Mouse (Mus musculus): ENCODE data around the gene Mfsd9. TPM values are rescaled to one million over a fixed set of nuclear protein-coding genes. Genes with fewer than 3 reads are reported as not detected.

Mfsd9 gene
- 1 to 10 TPM; 5.7 to 6.3 TPM for total RNA-seq (2021)
- long read RNA-seq, experiment 1, partial matches to known transcripts: 0 of 5 reads
- long read RNA-seq, experiment 1, other reads (novel, unspliced or antisense): 0 of 5 reads
- long read RNA-seq, experiment 2, partial matches to known transcripts: 0 of 7 reads
- long read RNA-seq, experiment 2, other reads (novel, unspliced or antisense): 2 of 7 reads

GRCm38 (mm10) chr1:40790324-40791141, at the start of gene Mfsd9:
Mfsd9 (minus strand) TSS chr1:40790687.
- DNase-seq (ENCODE audit: low spot score in 2 of 2): peak; percentile 87 to 94

GRCm38 (mm10) chr1:40835468-40835867, 45.0 kb upstream of the Mfsd9 start:
- no peak for DNase-seq (ENCODE audit: low spot score in 2 of 2)

- no peak for DNase-seq (ENCODE audit: low spot score in 2 of 2)
Observed at GRCm38 (mm10) chr1:40830712-40831507, 40.4 kb upstream of the Mfsd9 start.

GRCm38 (mm10) chr1:40829213-40829914, 38.9 kb upstream of the Mfsd9 start:
- DNase-seq (ENCODE audit: low spot score in 2 of 2): no peak

GRCm38 (mm10) chr1:40825826-40826225, 35.3 kb upstream of the Mfsd9 start:
- DNase-seq (ENCODE audit: low spot score in 2 of 2): no peak

- no peak for DNase-seq (ENCODE audit: low spot score in 2 of 2)
Observed at GRCm38 (mm10) chr1:40824936-40825335, 34.4 kb upstream of the Mfsd9 start.

GRCm38 (mm10) chr1:40824517-40824916, 34.0 kb upstream of the Mfsd9 start:
- no peak for DNase-seq (ENCODE audit: low spot score in 2 of 2)

- DNase-seq (ENCODE audit: low spot score in 2 of 2): no peak
Observed at GRCm38 (mm10) chr1:40815071-40815845, 24.8 kb upstream of the Mfsd9 start.

- no peak for DNase-seq (ENCODE audit: low spot score in 2 of 2)
Observed at GRCm38 (mm10) chr1:40808643-40809042, 18.2 kb upstream of the Mfsd9 start.

GRCm38 (mm10) chr1:40805891-40806290, 15.4 kb upstream of the Mfsd9 start:
- DNase-seq (ENCODE audit: low spot score in 2 of 2): no peak

GRCm38 (mm10) chr1:40805351-40805750, 14.9 kb upstream of the Mfsd9 start, which contains the start of gene Tmem182:
Tmem182 (plus strand) TSS chr1:40805601.
- no peak for DNase-seq (ENCODE audit: low spot score in 2 of 2)

- DNase-seq (ENCODE audit: low spot score in 2 of 2): no peak
Observed at GRCm38 (mm10) chr1:40804118-40804517, 13.6 kb upstream of the Mfsd9 start.

- DNase-seq (ENCODE audit: low spot score in 2 of 2): no peak
Observed at GRCm38 (mm10) chr1:40802759-40803158, 12.3 kb upstream of the Mfsd9 start.

GRCm38 (mm10) chr1:40800908-40801307, 10.4 kb upstream of the Mfsd9 start:
- no peak for DNase-seq (ENCODE audit: low spot score in 2 of 2)

- no peak for DNase-seq (ENCODE audit: low spot score in 2 of 2)
Observed at GRCm38 (mm10) chr1:40799121-40799520, 8.6 kb upstream of the Mfsd9 start.

- DNase-seq (ENCODE audit: low spot score in 2 of 2): peak; percentile 16 to 30
Observed at GRCm38 (mm10) chr1:40797348-40797747, 6.9 kb upstream of the Mfsd9 start.

- no peak for DNase-seq (ENCODE audit: low spot score in 2 of 2)
Observed at GRCm38 (mm10) chr1:40795508-40795907, 5.0 kb upstream of the Mfsd9 start.

- no peak for DNase-seq (ENCODE audit: low spot score in 2 of 2)
Observed at GRCm38 (mm10) chr1:40789666-40790233, 737 bp downstream of the Mfsd9 start.

- DNase-seq (ENCODE audit: low spot score in 2 of 2): no peak
Observed at GRCm38 (mm10) chr1:40788956-40789355, 1.5 kb downstream of the Mfsd9 start.

GRCm38 (mm10) chr1:40785876-40786445, 4.5 kb downstream of the Mfsd9 start:
- no peak for DNase-seq (ENCODE audit: low spot score in 2 of 2)
